Mouse (Mus musculus) hindbrain, postnatal 0 days (tissue): ENCODE results near the gene Gm9844. TPM values are rescaled to one million over a fixed set of nuclear protein-coding genes. Genes with fewer than 3 reads are reported as not detected.

Experiments
- ATAC-seq: fragments of 200-750 bp; cut with Nextera tagmentation; 2 replicates; pipeline ENCODE4 v1.8.0; 2017; ENCODE audit warnings: mild to moderate bottlenecking, moderate TSS enrichment, moderate library complexity
- DNase-seq: peaks from one replicate; pipeline ENCODE4 v3.0.0-alpha.2; 2015; ENCODE audit warnings: low spot score
- H3K27ac ChIP-seq: fragments of 300-500 bp; sonication (generic); 2 replicates; pipeline ENCODE4 v1.5.1; 2014; ENCODE audit warnings: mild to moderate bottlenecking
- H3K27me3 ChIP-seq: fragments of 300-500 bp; sonication (generic); 2 replicates; pipeline ENCODE4 v1.6.1; 2014; ENCODE audit warnings: low read length, mixed read lengths; ENCODE audit not compliant: insufficient read depth
- H3K36me3 ChIP-seq: fragments of 300-500 bp; sonication (generic); 2 replicates; pipeline ENCODE4 v1.6.1; 2014; ENCODE audit warnings: low read length, mixed read lengths; ENCODE audit not compliant: insufficient read depth
- H3K4me1 ChIP-seq: fragments of 300-500 bp; sonication (generic); 2 replicates; pipeline ENCODE4 v1.6.1; 2014; ENCODE audit warnings: antibody characterized with exemption, low read length, mixed read lengths; ENCODE audit not compliant: insufficient read depth
- H3K4me2 ChIP-seq: fragments of 300-500 bp; sonication (generic); 2 replicates; pipeline ENCODE4 v1.6.1; 2014; ENCODE audit warnings: low read depth, mild to moderate bottlenecking, low read length, moderate library complexity, mixed read lengths
- H3K4me3 ChIP-seq: fragments of 300-500 bp; sonication (generic); 2 replicates; pipeline ENCODE4 v1.5.1; 2014; ENCODE audit warnings: low read length
- H3K9ac ChIP-seq: fragments of 300-500 bp; sonication (generic); replicated peaks from 2 replicates; pipeline ENCODE4 v1.6.1; 2014; ENCODE audit warnings: mild to moderate bottlenecking, low read length, moderate library complexity, mixed read lengths
- H3K9me3 ChIP-seq: fragments of 300-500 bp; sonication (generic); 2 replicates; pipeline ENCODE4 v1.6.1; 2016; ENCODE audit warnings: low read length, mixed read lengths
- CTCF ChIP-seq: IDR thresholded peaks from 2 replicates; pipeline ENCODE4 v1.5.1; 2016; ENCODE audit warnings: antibody characterized with exemption, control low read depth, low read depth
- WGBS: fragments of 180-500 bp; shearing (Covaris S2); extraction: QIAGEN DNeasy Blood & Tissue Kit; methylation state at CpG from one replicate; pipeline ENCODE4 v1.1.7; 2014; 5-methylcytosine and 5-hydroxymethylcytosine counted together
- polyA plus RNA-seq: library from polyadenylated mRNA; unstranded; fragments of >200 nt; fragmentation: Nextera tagmentation; extraction: Ambion mirVana; gene quantifications from 2 replicates; pipeline ENCODE4 v1.2.1, GENCODE M21; 2015
- total RNA-seq: library from RNA; depleted of rRNA; stranded (reverse); fragments of >200 nt; gene quantifications from 2 replicates; pipeline ENCODE4 v1.2.3, GENCODE M21; 2014

Gene Gm9844
- total and polyA plus RNA-seq, 2 experiments from 2014 or later, result 2.5 to 32.5 TPM

DNA sequence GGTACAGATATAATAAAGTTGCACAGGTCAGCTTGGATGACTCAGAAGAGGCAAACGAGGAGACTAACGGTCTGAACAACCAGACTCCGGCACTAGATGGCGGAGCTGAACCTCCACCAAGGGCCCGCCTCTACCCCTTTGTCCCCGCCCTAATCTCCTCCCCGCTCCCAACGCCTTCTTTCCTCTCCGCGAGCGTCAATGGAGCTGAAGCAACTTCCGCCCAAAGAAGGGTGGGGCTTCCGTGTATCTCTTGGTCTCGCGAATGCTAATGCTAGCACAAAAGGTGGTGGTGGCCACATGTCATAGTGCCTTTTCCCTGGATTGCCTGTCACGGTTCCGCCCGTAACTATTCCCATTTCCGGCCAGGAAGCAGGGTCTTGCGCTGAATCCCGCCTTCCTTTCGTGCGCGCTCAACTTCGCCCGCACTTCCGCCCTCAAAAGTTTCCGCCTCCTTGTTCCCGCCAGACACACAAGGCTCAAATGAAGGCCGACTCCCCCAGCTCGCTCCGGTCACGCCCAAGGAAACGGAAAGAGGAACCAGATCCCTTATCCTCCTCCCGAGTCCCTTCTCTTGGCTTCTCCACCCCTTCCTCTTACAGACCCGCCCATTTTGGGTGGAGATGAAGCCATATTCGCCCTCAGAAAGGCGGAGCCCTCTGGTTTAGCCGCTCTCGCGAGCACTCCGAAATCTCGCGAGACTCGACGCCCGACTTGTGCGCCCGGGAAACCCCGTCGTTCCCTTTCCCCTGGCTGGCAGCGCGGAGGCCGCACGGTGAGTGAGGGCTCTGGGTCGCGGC, 22.1 kb downstream of the Gm9844 start, which contains the start of gene Rps19:
Gene Rps19, plus strand, starts transcription at position 476 of the 797 bp plus-strand sequence.
- Histone ChIP-seq H3K4me1 (peaks cover 15% of the 10 kb centered on the region), H3K4me2 (peak within 1 kb of the TSS; percentile 66), H3K4me3 (peak within 1 kb of the TSS; percentile 82), H3K9ac (peak within 1 kb of the TSS; percentile 98), H3K9me3 (no peaks in the 10 kb centered on the region), H3K27me3 (no peaks in the 10 kb centered on the region), H3K27ac (peak within 1 kb of the TSS; percentile 85), H3K36me3 (peaks cover 26% of the 10 kb centered on the region; the same call in 1 of the 2 replicates)
- DNase-seq (peak; percentile 100), ATAC-seq (peak; percentile 95)
- WGBS, result under 1% methylated on average over 55 of the region's 57 CpGs
- peak; percentile 59 for TF ChIP-seq CTCF

DNA sequence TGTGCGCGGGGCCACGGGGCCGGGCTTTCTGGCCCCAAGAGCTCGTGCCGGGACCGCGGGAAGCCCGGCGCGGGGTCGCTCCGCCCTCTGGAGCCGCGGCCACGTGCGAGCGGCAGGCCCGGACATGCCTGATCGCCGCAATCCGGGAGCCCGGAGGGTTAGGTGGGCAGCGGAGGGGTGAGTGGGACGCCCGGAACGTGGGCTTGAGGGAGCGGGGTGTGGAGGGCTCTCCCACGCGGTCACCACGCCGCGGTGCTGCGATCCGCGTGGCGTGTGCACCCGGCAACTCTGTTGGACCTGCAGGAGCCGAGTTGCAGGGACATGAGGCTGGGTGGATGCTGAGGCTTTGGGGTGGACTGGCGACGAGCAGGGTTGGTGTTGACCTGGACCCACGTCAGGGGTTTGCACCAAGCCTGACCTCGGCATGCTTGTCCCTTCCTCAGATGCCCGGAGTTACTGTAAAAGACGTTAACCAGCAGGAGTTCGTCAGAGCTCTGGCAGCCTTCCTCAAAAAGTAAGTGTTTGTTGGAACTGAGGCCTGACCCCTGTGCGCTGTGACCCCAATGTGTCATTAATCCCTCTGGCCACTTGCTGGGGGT, 22.8 kb downstream of the Gm9844 start:
- no peak for TF ChIP-seq CTCF
- Histone ChIP-seq H3K9ac (peak overlapping the region; percentile 98), H3K4me3 (peak overlapping the region; percentile 82), H3K27me3 (no peaks in the 10 kb centered on the region), H3K9me3 (no peaks in the 10 kb centered on the region), H3K4me2 (peak overlapping the region; percentile 66), H3K27ac (peak overlapping the region; percentile 85), H3K36me3 (peaks cover 33% of the 10 kb centered on the region), H3K4me1 (peaks cover 15% of the 10 kb centered on the region)
- WGBS, result under 1% methylated on average over 47 of the region's 47 CpGs
- peak; percentile 20 for DNase-seq
- no peak for ATAC-seq

DNA sequence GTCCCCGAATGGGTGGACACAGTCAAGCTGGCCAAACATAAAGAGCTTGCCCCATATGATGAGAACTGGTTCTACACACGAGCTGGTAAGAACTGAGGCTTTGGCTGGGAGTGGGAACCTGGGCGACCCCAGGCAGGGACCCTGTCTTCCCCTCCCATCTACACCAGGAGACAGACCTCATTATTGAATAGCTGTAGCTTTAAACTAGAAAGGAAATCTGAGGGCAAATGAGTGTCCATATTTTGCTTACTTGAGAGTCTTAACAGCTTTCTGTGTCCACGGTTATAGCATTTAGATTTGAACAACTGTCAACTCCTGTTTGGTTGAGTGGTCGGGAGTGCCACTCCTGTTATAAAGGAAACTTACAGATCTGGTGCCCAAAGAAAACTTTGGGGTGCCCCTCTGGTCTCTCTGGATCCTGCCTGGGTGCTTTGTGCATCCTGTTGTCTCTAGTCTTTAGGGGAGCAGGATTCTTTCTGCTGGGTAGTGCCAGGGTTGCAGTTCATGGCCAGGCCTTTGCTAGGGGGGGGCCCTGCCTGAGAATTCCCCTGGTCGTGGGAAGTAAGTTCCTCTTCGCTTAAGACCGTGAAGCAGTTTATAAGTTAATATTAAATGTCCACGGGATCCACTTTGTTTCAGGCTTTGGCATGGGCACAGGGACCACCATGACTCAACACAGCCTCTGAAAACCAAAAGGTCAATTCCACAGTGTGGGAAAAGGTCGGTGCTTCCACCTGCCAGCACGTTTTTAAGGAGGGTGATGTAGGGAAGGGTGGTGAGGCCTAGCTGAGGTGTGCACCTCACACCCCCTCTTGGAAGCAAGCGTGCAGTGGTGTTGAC, 23.7 kb downstream of the Gm9844 start:
- Histone ChIP-seq H3K4me1 (peaks cover 15% of the 10 kb centered on the region), H3K4me2 (peak overlapping the region; percentile 66), H3K9ac (peak overlapping the region; percentile 98), H3K36me3 (peaks cover 34% of the 10 kb centered on the region), H3K27me3 (no peaks in the 10 kb centered on the region), H3K4me3 (peak overlapping the region; percentile 82), H3K27ac (no peak overlapping the region), H3K9me3 (no peaks in the 10 kb centered on the region)
- ATAC-seq (no peak), DNase-seq (no peak)
- WGBS, result 39% methylated on average over 12 of the region's 12 CpGs
- no peak for TF ChIP-seq CTCF

DNA sequence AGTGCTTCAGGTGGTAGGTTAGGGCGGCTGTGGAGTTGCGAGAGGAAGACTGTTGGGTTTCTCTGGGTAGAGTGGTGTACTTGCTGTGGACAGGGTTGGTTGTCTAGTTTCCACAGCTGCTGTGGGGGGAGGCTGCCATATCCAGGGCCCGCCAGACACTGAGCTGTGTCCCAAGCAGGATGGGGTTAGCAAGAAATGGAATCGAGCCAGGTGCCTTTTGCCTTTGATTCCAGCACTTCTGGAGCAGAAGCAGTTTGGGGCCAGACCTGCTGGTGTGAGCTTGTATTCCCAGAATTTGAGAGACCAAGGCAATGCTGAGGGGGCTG, 24.3 kb downstream of the Gm9844 start:
- ATAC-seq, result no peak
- DNase-seq, result no peak
- peak overlapping the region; percentile 98 for H3K9ac ChIP-seq
- no peaks in the 10 kb centered on the region for H3K27me3 ChIP-seq
- peak overlapping the region; percentile 82; the same call in 1 of the 2 replicates for H3K4me3 ChIP-seq
- H3K4me2 ChIP-seq, result peak overlapping the region; percentile 66
- TF ChIP-seq CTCF, result no peak
- peaks cover 15% of the 10 kb centered on the region for H3K4me1 ChIP-seq
- no peak overlapping the region for H3K27ac ChIP-seq
- WGBS, result 59% methylated on average over 4 of the region's 4 CpGs
- H3K9me3 ChIP-seq, result no peaks in the 10 kb centered on the region
- peaks cover 34% of the 10 kb centered on the region for H3K36me3 ChIP-seq

DNA sequence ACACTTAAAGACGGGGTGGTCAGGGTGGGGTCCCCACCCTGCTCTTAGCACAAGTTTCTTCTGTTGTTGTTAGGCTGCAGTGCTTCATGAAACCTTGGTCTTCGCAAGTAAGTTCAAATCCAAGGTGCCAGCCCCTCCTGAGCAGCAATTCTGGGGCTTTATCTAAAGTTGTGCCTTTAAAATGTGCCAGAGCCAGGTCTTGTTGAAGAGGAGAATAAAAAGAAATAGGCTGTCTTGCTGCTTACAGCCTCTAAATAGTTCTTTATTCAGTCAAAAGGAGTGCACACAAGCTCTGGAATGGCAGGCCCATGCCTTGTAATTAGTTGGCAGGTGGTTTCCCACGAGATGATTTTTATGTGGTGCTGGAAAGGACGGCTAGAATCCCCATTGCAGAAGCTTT, 25.1 kb downstream of the Gm9844 start:
- ATAC-seq (no peak), DNase-seq (no peak)
- no peak for TF ChIP-seq CTCF
- H3K27ac ChIP-seq, result no peak overlapping the region
- H3K4me1 ChIP-seq, result peaks cover 15% of the 10 kb centered on the region
- H3K9ac ChIP-seq, result peak overlapping the region; percentile 98; the same call in 1 of the 2 replicates
- no peak overlapping the region for H3K4me2 ChIP-seq
- H3K36me3 ChIP-seq, result peaks cover 34% of the 10 kb centered on the region
- H3K27me3 ChIP-seq, result no peaks in the 10 kb centered on the region
- 62% methylated on average over 4 of the region's 4 CpGs for WGBS
- H3K9me3 ChIP-seq, result no peaks in the 10 kb centered on the region
- H3K4me3 ChIP-seq, result no peak overlapping the region

DNA sequence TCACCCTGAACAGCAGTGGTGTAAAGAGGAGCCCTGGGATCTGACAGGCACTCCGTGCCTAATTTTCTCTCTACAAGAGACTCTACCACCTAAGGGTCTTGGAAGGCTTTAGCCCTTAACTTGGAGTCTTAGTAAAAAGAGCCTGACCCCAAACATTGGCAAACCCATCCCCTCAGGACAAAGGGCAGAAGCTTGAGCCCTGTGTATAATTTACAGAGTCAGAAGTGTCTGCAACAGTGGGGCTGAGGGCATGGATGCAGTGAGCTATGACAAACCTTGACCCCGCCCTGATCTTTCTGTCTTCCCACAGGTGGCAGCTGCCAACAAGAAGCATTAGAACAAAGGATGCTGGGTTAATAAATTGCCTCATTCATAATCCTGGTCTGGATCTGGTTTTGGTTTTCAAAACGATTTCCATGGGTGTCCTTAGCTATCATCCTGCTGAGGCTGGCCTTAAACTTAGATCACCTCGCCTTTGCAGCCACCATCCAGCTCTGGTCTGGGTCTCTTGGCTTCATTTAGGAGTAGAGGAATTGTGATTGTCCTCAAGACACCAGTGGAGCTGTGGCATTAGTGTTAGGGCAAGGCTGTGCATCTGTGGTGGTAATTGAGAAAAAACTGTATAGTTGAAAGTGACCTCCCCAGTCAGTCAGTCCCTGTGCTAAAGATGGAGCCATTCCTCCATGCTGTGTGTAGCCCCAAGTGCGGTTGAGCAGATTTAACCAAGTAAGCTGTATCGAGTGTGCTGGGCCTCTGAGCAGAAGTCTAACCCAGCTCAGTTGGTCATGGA, 27.6 kb downstream of the Gm9844 start:
- peaks cover 34% of the 10 kb centered on the region for H3K36me3 ChIP-seq
- no peak for ATAC-seq

More for the DNA sequence above, 27.6 kb downstream of the Gm9844 start:
- Histone ChIP-seq H3K9ac (no peak overlapping the region), H3K4me3 (no peak overlapping the region), H3K9me3 (no peaks in the 10 kb centered on the region), H3K4me1 (peaks cover 15% of the 10 kb centered on the region), H3K27ac (no peak overlapping the region), H3K4me2 (no peak overlapping the region), H3K27me3 (no peaks in the 10 kb centered on the region)
- WGBS, result 77% methylated on average over 6 of the region's 6 CpGs
- TF ChIP-seq CTCF, result no peak
- no peak for DNase-seq
